Mouse (Mus musculus) testis, adult 2 months (tissue): ENCODE data around the gene Syvn1.

ENCODE experiments used
- CTCF ChIP-seq: fragments of 200-500 bp; IDR thresholded peaks from 2 replicates; pipeline ENCODE4 v1.5.1; 2012; ENCODE audit warnings: low read depth, mild to moderate bottlenecking, inconsistent platforms, low read length, moderate library complexity; ENCODE audit not compliant: control insufficient read depth, insufficient read depth, insufficient replicate concordance
- POLR2A ChIP-seq: fragments of 200-500 bp; IDR thresholded peaks from 2 replicates; pipeline ENCODE4 v1.6.1; 2012; ENCODE audit warnings: low read depth, mild to moderate bottlenecking, inconsistent platforms, low read length, moderate library complexity; ENCODE audit not compliant: control insufficient read depth

DNA sequence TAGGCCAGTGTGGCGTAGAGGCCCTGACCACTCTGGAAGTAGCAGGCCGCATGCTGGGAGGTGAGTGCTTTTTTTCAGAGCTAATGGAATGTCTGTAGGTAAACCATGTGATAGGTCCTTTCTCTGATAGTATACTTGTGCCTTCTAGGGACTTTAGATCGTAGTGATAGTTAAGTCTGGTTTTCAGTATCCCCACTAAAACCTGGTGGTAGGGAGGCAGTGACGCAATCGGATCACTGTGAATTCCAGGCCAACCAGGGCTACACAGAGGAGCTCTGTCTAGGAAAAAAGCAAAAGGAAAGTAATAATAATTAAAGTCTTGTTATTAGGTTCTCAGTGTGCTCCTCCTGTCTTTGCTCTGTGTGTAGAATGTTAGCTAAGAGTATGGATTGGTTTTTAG lies 12.1 kb downstream of the Syvn1 start:
- TF ChIP-seq POLR2A: no peak
- TF ChIP-seq CTCF: no peak
